Mouse (Mus musculus) spleen, embryonic (tissue): Measurements from ENCODE around the gene Ddrgk1.

Source experiments
- CTCF ChIA-PET: fragments of 350-600 bp; sonication (Branson Sonifier 250); formaldehyde crosslinking; loops from one replicate; lab custom pipeline; 2022; lab: Charles Lee

Gene Ddrgk1

DNA sequence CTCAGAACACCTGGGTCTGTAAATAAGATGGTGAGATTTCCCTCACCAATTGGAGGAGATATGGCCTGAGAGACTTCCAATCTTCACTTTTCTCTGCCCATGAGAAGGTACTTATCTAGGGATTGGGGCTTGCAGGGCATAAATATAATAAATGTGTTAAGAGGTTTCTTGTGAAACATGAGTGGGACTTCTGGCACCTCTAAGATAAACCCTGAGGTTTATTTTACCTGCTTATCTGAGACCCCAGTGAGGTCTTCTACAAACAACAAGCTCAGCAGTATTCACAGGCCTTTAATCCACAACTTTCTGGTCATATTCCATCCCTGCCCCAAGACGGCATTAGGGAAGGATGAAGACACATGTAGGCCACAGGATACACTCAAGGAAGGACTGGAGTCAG, 10.7 kb downstream of the Ddrgk1 start:
- CTCF ChIA-PET, result no interaction called here

DNA sequence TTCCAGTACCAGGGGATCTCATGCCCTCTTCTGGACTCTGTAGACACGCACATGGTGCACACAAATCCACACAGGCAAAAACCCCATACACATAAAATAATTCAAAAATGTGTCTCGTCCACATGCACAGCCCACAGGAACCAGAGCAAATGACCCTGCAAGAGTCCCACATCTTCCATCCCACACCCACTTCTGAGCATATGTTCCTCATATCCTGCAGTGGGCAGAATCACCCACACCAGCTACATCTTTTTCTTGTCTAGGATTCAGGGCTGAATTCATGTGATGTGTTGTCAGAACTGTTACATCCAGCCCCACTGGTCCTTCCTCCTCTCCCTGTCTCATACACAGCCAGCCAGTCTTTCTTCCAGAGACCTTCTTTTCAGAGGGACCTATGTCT, 11.2 kb downstream of the Ddrgk1 start:
- CTCF ChIA-PET, result no interaction called here

DNA sequence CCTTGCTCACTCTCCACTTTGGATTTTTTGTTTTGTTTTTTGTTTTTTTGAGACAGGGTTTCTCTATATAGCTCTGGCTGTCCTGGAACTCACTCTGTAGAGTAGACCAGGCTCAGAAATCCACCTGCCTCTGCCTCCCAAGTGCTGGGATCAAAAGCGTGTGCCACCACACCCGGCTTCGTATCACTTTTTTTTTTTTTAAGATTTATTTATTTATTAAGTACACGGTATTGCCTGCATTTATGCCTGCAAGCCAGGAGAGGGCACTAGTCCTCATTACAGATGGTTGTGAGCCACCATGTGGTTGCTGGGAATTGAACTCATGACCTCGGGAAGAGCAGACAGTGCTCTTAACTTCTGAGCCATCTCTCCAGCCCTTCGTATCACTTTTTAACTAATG, 15.4 kb downstream of the Ddrgk1 start:
- CTCF ChIA-PET, result interaction anchor here (0.7 kb wide), 1 partner anchor 31 kb away, joined by 3 read pairs; no protein-coding TSS in a partner anchor

DNA sequence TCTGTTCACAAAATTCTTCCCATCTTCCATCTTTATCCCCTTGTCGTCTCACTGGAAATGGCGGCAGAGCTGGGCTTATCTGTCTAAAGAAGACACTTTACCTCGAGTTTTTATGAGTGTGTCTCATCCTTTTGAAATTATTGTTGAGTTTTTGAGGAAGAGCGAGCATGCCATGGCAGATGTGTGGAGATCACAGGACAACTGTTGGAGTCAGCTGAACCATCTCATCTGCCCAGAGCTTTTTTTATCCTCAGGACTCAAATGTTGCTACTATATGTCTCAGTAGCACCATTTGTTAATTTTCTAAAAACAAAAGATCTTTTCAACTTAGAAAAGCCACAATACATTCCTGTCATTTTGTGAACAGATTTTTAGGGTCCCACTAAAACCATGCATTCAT, 19.3 kb downstream of the Ddrgk1 start:
- CTCF ChIA-PET, result no interaction called here

DNA sequence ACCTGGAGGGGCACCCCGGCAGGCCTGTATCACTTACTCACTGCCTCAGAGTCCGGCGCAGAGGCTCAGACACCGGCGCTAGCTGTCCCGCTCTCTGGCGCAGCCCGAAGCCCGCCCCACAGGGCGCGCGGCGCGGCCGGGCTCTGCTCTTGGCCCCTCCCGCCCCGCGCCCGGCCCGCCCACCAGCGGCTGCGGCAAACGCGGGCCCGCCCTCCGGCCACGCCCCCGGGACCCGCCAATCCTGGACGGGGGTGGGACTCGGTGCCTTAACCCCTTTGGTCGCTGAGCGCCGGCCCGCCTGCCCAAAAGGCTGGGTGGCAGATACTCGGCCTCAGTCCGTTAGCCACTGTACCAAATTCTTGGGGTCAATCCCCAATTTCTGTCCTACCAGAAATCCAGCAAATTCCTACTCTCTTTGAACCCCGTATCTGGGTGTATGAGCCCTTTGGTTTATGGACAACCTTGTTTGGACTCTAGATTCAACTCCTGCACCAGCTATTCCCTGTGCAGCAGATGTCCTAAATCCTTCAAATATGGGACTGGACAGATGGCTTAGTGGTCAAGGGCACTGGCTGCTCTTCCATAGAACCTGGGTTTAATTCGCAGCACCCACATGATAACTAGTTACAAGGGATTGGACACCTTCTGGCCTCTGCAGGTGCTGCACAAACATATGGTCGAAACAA, 21.6 kb downstream of the Ddrgk1 start, which contains the start of gene Lzts3:
Gene Lzts3 (minus strand): TSS at position 120 of the 686 bp plus-strand sequence.
- CTCF ChIA-PET, result no interaction called here

DNA sequence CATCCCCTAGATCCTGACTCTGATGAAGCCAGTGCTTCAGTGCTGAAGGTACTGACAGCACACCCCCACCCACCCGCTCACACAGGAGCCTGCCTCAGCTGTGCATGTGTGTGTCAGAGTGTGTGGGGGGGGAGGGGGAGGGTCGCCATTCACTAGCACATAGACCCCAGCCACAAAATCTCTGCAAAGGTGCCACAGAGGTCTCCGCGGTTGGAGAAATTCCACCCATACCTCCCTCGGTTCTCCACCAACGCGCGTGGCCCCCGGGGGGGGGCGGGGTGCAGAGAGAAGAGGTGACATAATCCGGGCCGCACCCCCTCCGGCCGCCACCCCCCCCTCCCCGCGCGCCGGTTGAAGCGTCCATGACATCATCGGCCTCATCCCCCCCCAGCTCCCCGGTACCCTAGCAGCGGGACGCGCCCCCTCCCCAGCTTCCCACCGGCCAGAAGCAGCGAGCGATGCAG, 22.2 kb downstream of the Ddrgk1 start:
- CTCF ChIA-PET, result no interaction called here

DNA sequence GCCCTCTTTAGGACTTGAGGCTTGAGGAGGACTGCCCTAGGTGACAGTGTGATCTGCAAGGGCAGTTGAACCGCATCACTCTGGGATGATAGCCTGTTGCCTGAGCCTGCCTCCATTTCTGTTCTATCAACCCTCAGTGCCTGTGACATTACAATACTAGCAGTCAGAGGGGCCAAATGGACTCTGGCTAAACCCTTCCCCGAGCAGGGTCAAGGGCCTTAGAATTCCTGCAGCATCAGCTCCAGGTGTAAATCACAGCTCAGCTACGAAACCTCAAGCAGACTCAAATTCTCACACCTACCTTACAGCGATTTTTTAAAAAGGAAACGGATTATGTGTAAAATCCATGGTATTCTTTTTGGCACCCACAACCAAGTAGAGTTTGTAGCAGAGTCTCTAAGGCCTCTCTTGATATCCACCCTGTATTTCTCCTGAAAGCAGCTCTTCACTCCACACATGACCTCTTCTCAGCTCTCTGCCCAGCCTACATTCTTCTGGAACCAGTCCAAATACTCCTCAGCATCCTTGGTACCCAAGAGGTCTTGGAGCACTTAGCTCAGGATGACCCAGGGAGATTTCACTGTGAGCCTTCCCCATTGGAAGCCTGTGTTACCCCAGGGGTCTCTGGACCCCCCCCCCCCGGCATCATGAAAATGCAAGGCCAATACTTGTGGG, 23.0 kb downstream of the Ddrgk1 start:
- CTCF ChIA-PET, result interaction anchor here (0.6 kb wide), 1 partner anchor 498 kb away, joined by 3 read pairs; no protein-coding TSS in a partner anchor

DNA sequence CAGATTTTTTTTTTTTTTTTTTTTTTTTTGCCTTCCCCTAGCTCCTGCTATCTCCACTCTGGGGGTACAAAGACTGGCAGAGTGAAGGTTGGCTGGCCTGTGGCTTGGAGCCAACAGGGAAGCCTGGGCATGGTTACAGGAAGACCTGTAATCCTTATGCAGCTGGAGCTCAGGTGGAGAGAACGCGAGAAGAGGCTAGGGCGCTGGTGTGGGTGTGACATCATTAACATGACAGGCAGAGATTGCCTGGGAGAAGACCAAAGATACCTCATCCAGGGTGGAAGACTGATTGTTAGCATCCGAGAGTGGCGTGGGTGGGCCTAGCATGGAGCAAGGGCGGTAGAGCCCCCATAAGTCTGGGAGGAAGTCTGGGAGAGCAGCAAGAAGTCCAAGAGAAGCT, 25.2 kb downstream of the Ddrgk1 start:
- CTCF ChIA-PET, result no interaction called here

DNA sequence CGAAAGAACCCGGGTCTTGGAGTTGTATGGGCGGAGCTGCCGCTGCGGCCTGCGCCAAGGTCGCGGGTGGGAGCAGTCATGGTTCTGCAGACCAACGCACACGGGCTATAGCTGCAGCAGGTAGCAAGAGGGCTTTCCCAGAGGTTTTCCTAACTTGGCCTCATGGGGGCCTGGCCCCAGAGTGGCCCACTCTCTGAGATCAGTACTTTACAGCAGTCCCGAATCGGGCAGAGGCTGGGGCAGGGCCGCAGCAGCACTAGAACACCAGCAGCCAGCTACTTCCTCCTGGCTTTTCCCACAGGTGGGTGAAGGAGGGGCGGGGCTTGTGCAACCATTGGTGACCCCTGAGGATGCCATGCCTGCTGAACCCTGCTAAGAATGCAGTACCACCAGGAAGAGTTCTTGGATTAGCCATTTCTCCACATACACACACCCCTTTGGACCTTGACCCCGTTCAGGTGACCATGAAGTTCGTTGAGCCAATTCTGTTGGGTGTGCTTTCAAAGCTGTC, 26.3 kb downstream of the Ddrgk1 start:
- CTCF ChIA-PET, result no interaction called here

DNA sequence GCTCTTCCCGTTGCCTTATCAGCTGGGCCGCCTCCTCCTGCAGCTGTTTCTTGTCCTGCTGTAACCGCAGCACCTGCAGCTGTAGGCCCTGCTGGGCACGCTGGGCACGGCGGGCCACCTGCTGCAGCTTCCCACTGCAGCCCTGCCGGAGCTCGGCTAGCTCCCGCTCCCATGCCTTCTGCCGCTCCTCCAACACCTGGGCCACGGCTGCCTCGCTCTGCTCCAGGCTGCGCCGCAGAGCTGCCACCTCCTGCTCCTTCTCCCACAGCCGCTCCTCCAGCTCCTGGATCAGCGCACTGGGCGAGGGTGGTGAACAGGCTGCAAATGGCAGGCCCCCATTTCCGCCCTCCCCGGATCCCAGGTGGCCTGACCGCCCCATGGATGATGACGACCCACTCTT, 28.6 kb downstream of the Ddrgk1 start:
- CTCF ChIA-PET, result interaction anchor here (0.5 kb wide), 1 partner anchor 312 kb away, joined by 3 read pairs; no protein-coding TSS in a partner anchor

DNA sequence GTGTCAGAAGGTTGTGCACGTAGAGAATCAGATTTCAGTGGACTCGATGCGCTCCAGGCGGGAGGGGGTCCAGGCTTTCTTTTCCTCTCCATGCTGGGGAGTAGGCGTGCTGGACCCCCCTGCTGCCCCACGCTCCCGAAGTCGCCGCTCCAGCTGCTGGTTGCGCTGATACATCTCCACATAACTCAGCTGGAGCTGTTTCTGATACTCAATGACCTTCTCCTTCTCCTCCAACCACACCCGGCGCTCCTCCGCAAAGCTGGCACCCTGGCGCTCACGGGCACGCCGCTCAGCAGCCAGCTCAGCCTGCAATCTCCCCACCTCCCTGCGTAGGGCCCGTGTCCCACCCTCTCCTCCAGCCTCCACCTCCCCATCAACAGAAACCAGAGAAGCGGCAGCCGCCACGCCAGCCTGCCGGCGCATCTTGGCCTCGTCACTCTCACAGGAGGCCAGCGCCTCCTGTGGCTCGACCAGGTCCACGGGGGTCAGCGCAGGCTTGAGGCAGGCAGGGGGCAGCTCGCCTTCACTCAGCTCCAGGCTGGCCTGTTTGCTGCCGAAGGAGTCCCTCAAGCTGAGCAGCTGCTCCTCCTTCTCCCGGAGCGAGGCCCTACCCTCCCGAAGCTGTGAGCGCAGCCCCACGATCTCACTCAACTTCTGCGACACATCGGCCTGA, 29.6 kb downstream of the Ddrgk1 start:
- CTCF ChIA-PET, result no interaction called here

DNA sequence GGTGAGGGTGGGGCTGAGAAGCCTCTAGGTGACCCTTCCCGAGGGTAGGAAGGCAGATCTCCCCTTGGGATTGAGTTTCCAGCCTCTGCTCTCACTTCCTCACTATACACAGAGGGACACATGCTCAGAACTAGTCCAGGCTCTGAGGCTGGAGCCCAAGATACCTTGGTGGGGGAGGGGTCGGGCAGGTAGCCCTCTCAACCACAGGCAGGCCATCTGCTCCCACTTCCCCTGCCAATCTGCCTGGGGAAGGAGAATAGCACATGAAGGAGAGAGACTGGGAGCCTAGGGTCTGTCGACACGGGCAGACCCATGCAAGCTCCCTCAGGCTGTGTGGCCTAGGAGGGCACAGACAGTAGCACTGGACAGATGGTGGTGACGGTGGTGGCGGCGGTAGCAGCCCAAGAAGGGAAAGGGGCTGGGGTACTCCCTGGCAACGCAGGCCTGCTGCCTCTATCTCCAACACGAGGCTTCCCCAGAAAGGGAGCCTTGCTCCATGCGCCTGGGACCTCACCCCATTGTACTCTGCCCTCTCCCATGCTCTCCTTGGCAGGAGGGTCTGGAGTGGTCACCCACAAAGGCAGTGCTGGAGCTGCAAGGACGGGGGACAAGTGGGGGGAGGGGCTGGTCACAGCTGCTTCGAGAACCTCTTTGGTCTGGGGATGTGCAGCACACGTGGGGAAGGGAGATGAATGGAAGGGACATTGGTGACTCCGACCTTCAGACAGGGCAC, 30.3 kb downstream of the Ddrgk1 start:
- CTCF ChIA-PET, result no interaction called here

DNA sequence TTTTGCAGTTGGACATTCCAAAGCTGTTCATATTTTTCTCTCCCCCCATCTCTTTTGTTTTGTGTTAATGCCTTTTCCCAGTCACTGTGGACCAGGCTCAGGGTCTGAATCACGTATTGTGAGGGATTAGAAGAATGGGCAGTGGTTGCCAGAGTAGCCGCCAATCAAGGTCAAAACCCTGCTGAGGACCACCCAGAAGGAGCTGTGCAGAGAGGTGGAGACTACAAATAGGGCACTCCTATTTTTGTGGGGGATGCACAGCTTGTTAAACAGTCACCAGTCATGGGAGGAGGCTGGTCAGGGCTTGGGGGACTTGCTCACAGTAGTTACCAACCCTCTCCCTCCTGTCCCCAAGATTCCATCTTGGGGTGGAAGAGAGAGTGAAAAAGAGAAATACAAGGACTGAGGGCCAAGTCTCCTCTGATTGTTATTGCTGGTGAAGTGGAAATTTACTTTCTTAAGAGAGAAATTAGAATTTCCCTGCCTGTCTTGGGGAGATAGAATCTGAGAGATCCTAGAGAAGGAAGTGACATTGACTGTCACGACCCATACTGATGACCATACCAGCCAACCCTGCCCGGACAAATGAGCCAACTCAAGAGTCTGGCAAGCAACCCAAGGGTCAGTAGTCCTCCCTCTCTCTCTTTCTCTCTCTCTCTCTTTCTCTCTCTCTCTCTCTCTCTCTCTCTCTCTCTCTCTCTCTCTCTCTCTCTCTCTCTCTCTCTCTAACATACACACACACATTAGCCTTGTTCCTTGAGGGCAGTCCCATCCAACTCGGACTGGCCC, 31.4 kb downstream of the Ddrgk1 start:
- CTCF ChIA-PET, result no interaction called here

DNA sequence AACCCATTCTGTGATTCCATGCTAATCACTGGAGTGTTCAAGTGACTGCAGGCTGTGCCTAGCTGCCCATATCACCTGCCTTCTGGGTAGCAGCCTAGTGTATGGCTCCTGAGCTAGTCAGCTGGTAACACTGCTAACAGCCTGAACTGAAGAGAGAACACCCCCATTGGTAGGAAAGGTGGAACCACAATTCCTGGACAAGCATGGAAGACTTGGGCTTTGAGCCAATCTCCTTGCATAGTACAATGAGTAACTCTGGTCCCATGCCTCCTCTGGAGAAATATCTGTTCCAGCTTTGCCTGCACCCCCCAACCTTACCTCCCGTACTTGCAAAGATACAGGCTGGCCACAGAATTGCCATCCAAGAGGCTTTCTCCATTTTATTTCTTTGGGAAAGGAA, 32.0 kb downstream of the Ddrgk1 start:
- CTCF ChIA-PET, result no interaction called here

DNA sequence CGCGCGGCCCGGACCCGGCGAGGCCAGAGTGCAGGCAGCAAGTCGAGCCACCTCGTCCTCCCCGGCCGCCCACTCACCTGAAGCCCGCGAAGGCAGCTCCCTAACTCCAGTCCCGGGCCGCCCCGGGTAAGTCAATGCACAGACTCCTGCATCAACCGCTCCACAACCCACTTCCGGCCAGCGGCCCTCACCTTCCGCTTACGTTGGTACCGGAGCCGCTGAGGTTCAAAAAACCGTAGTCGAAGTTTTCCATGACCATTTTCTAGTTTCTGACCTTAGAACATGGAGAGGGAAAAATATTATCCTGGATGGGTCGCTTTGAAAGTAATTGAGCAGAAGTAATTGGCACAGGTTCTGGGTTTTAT, 34.6 kb downstream of the Ddrgk1 start, which contains the start of the genes Fastkd5 and Ubox5:
Gene Fastkd5 (minus strand): TSS at position 189 of the 365 bp plus-strand sequence.
Gene Ubox5 (minus strand): TSS at position 200 of the 365 bp plus-strand sequence.
- CTCF ChIA-PET, result no interaction called here

DNA sequence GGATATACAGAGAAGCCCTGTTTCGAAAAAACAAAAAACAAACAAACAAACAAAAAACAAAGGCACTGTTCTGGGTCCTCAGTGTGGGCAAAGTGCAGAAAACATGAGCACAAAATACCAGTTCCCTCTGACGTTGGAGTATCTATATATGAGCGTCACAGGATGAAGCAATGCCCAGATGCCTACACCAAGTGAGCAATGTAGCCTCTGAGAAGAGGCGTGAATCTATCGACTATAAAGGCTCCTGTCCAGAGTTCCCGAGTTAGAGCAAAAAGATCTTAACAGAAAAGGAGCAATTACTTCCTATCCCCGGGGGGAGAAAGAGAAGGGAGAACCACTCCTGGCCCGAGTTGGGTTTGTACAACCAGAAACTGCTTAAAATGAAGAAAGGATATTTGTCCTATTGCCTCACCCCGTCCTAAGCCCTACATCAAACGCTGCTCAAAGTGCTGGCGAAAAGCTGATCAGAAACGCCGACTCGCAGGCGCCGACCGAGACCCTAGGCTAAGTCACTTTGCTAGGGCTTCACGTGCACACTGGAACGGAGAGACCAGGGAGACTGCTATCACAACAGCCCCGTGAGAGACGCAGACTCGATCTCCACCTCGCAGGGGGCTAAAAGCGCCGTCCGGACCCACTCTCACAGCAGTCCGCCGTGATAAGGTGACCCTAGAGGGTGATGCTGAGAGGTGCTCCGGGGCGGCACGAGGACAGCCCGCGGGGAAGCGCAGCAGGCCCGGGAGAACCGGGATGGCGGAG, 35.2 kb downstream of the Ddrgk1 start:
- CTCF ChIA-PET, result no interaction called here

DNA sequence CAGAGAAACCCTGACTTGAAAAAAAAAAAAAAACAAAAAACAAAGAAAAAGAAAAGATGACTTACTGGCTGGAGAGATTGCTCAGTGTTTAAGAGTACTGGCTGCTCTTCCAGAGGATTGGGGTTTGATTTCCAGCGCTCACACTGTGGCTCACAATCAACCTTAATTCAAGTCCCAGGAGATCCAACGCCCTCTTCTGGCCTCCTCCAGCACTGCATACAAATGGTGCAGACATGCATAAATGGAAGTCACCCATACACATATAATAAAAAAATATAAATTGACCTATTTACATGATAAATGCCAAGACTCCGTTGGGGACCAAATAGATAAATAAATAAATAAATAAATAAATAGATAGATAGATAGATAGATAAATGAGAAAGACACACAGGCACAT, 36.0 kb downstream of the Ddrgk1 start:
- CTCF ChIA-PET, result no interaction called here

DNA sequence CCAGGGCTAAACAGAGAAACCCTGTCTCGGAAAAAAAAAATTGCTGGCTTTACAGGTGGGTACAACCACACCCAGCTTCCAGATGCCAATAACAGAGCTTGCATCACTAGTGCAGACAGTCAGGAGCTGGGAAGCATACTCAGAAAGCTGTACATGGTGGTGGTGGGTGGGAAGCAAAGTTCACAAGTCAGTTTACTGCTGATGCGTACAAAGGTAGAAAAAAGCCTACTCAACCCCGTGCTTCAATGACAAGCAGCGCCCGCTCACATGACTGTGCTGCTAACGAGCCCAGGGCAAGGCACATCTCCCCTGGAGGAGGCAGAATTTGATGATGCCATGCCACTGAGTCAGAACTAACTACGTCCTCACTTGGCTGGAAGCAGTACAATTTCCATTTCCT, 45.5 kb downstream of the Ddrgk1 start:
- CTCF ChIA-PET, result interaction anchor here (1.0 kb wide), 1 partner anchor 30 kb away, joined by 3 read pairs; no protein-coding TSS in a partner anchor

DNA sequence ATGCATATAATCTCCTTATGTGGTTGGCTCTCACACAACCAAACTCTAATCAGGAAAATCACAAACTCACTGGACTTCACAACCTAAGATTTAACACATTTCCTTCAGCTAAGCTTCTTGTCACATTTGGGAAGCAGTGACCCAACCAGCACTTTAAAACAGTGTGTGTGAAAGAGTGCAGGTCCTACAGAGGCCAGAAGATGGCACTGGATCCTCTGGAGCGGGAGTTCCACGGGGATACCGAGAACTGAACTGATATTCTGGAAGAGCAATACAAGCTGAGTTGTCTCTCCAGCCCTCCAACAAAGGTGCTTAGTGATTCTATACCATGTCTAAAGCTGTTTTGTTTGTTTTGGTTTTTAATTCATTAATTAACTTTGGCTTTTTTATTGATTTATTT, 51.4 kb downstream of the Ddrgk1 start:
- CTCF ChIA-PET, result no interaction called here
